Mouse (Mus musculus) thymus, adult 2 months (tissue): Measurements from ENCODE around the gene Tmem106c.

Source experiments
- CTCF ChIP-seq: fragments of 200-500 bp; IDR thresholded peaks from 2 replicates; pipeline ENCODE4 v1.5.1; 2012; ENCODE audit warnings: mild to moderate bottlenecking, control low read depth, low read length, moderate library complexity, borderline replicate concordance; ENCODE audit not compliant: control insufficient read depth, poor library complexity, insufficient read depth; ENCODE audit errors: extremely low read depth
- POLR2A ChIP-seq: fragments of 200-500 bp; IDR thresholded peaks from 2 replicates; pipeline ENCODE4 v1.6.1; 2012; ENCODE audit warnings: mild to moderate bottlenecking, low read length, control low read depth, moderate library complexity; ENCODE audit not compliant: control insufficient read depth, poor library complexity, insufficient read depth; ENCODE audit errors: extremely low read depth

DNA sequence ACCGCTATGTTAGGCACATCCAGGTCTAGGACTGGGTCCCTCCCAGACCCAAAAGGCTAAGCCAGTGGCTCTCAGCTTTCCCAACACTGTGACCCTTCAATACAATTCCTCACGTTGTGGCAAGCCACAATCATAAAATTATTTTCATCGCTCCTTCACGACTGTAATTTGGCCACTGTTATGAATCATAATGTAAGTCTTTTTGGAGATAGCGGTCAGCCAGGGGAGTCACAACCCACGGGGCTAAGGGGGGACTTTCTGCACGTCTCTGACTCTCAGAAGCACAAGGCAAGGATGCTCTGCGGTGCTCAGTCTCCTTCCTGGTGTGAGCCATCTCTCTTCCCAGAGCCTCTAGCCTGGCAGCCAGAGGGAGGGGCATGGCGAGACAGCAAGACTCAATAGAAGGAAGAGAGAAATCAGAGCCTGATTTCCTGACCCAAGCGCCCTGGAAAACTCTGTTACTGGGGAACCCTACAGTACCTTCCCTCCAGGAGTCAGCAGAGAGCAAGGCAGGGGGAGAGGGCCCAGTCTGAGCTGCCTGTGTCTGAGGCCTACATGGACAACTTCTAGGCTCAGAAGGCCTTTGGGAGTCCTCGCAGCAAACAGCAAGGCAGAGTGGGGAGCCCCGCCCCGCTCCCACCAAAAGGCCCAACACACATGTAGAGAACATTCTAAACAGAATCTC lies 28.2 kb downstream of the Tmem106c start:
- no peak for TF ChIP-seq POLR2A
- TF ChIP-seq CTCF = no peak
